Mouse (Mus musculus) R1 (cell line): ENCODE measurements around the gene Rora.

Experiments used
- DNase-seq: peaks from one replicate; pipeline ENCODE4 v3.0.0-alpha.2; 2018; ENCODE audit warnings: low read depth, low spot score

Gene Rora

DNA sequence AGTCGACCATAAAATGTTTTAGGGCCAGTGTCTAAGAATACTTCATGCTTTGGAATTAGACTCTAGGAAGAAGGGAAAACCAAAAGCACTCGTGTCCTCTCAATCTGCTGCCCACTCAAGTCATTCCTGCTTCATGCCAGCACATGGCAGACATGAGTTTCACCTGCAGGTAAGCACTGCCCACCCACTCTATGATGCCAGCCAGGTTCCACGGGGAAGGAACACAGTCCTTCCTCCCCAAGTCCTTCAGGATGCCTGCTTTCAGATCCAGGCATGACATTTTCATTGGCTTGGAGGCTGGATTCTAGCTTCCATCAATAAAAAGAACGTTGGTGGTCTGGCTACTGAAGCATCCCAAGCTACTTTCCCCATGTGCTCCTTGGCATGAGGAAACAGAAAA, 166.4 kb downstream of the Rora start:
- DNase-seq = no peak

- no peak for DNase-seq
Measured at GRCm38 (mm10) chr9:68820478-68820877, 166.9 kb downstream of the Rora start.

GRCm38 (mm10) chr9:68821388-68821787, 167.8 kb downstream of the Rora start:
- no peak for DNase-seq

DNA sequence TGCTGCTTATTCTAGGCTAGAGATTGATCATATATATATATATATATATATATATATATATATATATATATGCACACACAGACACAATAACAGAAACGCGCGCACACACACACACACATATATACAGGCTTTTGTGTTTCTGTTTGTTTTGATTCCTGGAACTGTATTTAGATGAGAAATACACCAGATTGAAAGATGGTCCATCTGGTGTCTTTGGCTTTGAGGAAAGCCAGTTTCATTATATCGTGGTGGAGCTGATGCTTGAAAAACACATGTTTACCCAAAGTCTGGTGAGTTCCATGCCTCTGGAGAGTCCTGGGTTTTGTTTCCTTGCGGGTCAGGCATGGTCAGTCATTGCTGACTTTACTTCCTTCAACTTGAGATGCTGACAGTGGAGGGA, 169.7 kb downstream of the Rora start:
- no peak for DNase-seq

GRCm38 (mm10) chr9:68825107-68825506, 171.5 kb downstream of the Rora start:
- DNase-seq = no peak

- no peak for DNase-seq
Measured at GRCm38 (mm10) chr9:68825841-68826240, 172.3 kb downstream of the Rora start.

DNA sequence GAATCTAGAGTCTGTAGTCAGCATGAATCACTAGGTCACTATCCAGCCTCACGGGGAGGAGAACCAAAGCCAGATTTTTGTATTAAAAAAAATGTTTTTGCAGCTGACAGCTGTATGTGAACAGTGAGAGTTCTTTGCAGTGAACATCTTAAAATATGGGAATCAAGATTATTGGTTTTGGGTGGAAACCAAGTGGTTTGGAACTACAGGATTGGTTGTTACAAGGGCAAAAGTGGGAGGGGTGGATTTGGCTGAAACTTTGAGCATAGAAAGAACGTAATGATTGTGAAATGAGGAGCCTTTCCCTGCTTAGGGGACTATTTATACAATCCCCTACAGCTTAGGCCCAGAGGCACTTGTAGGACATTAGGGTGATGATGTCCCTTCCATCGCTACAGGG, 173.9 kb downstream of the Rora start:
- DNase-seq = no peak

GRCm38 (mm10) chr9:68829903-68830302, 176.3 kb downstream of the Rora start:
- no peak for DNase-seq

- no peak for DNase-seq
Measured at GRCm38 (mm10) chr9:68833323-68833722, 179.7 kb downstream of the Rora start.

DNA sequence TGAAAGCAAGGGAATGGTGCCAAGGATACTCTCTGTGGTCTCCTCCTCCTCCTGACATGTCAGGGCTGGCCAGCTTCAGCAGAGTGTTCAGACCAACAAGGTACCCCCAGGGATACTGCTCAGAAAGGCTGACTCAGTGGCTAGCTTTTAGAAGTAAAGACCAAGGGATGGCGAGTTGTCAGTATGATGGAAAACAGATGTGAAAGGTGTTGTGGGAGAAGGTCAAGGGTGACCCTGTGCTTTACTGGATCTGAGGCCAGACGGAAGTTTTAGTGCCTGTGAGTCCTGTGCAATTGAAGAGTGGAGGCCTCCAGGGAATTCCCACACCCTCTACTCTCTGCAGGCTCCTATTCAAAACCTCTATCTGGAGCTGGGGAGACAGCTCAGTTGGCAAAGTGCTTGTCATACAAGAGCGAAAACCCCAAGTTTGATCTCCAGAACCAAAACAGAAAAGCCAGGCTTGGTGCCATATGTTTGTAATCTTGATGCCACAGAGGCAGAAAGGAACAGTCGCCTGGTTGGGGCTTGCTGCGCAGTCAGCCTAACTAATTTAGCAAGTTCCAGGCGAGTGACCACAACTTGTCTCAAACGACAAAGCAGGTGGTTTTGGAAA, 181.6 kb downstream of the Rora start:
- DNase-seq = no peak

- no peak for DNase-seq
Measured at GRCm38 (mm10) chr9:68842134-68842892, 188.7 kb downstream of the Rora start.

GRCm38 (mm10) chr9:68845556-68845955, 192.0 kb downstream of the Rora start:
- DNase-seq = no peak

- DNase-seq = no peak
Measured at GRCm38 (mm10) chr9:68850321-68850720, 196.7 kb downstream of the Rora start.

DNA sequence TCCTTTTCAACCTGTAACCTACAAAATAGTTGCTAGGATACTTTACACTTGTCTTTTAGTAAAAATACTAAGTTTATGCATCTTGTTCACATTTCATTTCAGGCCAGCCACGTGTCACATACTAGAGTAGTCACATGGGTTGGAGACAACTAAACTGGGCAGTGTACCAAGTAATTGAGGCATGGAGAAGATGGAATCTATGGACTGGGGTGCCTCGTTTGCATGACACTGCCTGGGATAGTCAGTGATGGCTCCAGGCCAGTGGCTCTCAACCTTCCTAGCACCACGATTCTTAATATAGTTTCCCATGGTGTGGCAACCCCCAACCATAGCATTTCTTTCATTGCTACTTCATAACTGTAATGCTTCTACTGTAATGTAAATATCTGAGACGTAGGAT, 198.6 kb downstream of the Rora start:
- no peak for DNase-seq

- no peak for DNase-seq
Measured at GRCm38 (mm10) chr9:68852934-68853333, 199.3 kb downstream of the Rora start.

GRCm38 (mm10) chr9:68859500-68859899, 205.9 kb downstream of the Rora start:
- DNase-seq = no peak

GRCm38 (mm10) chr9:68866317-68866716, 212.7 kb downstream of the Rora start:
- no peak for DNase-seq

DNA sequence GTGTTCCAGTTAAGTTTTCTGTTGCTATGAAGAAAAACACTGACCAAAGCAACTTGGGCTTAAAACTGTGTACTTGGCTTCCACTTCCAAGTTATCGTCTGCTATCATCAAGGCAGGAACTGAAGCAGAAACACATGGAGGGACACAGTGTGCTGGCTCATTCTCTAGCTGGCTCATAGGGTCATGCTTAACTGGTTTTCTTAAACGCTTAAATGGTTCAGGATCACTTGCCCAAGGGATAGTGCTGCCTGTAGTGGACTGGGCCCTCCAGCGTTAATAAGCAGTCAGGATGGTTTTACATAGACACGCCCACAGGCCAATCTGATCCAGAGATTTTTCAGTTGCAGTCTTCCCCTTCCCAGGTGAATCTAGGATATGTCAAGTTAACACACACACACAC, 220.3 kb downstream of the Rora start:
- DNase-seq = no peak

DNA sequence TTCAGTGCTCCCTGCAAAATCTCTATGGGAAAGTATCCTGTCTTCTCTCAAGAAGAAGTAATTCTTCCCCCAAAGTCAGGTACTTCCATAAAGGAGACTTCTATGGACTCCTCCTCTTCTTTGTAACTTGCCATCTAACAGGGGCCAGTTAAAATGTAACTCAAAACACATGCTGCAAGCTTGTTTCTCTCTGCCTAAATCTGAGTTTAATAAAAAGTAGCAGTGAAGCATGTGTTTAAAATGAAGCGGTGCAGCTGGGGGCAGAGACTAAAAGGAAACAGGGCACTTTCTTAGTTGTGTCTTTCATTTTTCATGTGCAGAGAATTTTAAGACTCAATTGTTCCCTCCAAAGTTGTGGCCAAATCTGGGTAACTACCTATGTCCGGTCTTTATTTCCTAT, 221.0 kb downstream of the Rora start:
- DNase-seq = no peak

- DNase-seq = no peak
Measured at GRCm38 (mm10) chr9:68875791-68876190, 222.2 kb downstream of the Rora start.

- DNase-seq = no peak
Measured at GRCm38 (mm10) chr9:68876289-68876688, 222.7 kb downstream of the Rora start.

DNA sequence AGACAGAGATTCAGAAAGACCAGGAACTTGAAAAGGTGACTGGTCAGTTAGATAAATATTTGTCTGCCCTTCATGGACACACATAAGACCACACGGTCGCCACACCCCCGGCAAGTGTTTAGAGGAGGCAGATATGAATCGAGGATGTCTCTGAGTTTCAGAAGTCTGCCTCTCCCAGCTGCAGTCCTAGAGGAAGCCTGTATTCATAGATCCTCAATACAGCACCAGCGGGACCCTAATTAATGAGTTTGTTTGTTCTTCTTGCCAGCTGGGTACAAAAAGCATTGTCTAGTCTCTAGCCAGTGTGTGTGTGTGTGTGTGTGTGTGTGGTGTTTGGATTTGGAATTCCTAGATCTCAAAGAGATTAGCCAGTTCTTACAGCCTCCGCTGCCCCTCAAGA, 228.3 kb downstream of the Rora start:
- DNase-seq = no peak

GRCm38 (mm10) chr9:68883005-68883404, 229.4 kb downstream of the Rora start:
- no peak for DNase-seq
